Mouse (Mus musculus): ENCODE results near the gene Cenpw. TPM values are rescaled to one million over a fixed set of nuclear protein-coding genes. Genes with fewer than 3 reads are reported as not detected.

The Cenpw gene
- total and polyA plus RNA-seq, 3 experiments: 21.2 to 52.2 (median 21.5) TPM

- TF ChIP-seq SIN3A (IDR thresholded peaks at IDR 0.05; ENCODE audit: low read length): peak; percentile 99
Observed at GRCm38 (mm10) chr10:30199916-30200826, at the start of gene Cenpw (continued).

GRCm38 (mm10) chr10:30249654-30250053 lies 49.3 kb upstream of the Cenpw start:
- dilution Hi-C loops (cut with MboI; ENCODE audit: extremely low pct_ligation_motif_present, extremely low pct_unique_long_range_greater_than_20kb, low sequenced_read_pairs): no loop called here
- Histone ChIP-seq H3K27ac (ENCODE audit: insufficient read depth, low read depth) (no peak overlapping the region), H3K9me3 (replicated peaks; ENCODE audit: low read length) (no peaks in the 10 kb centered on the region), H3K27me3 (replicated peaks) (no peaks in the 10 kb centered on the region), H3K4me2 (ENCODE audit: insufficient read depth, low read depth, poor library complexity, severe bottlenecking) (no peak overlapping the region), H3K9ac (ENCODE audit: insufficient read depth, low read depth) (no peak overlapping the region), H3K4me1 (ENCODE audit: control insufficient read depth in 1 of 2, insufficient read depth in 2 of 2) (no peaks in the 10 kb centered on the region), H3K4me3 (replicated peaks in 1 of 3; ENCODE audit: low read depth in 2 of 3, low read length in 2 of 3, poor library complexity in 1 of 3) (no peak overlapping the region), H3K36me3 (replicated peaks in 1 of 2; ENCODE audit: control insufficient read depth in 1 of 2, insufficient read depth in 1 of 2, low read length in 1 of 2) (no peaks in the 10 kb centered on the region), H3K79me2 (replicated peaks; ENCODE audit: control insufficient read depth, extremely low read depth, insufficient read depth, poor library complexity, severe bottlenecking) (no peaks in the 10 kb centered on the region)
- in situ Hi-C loops (cut with MboI; ENCODE audit: low pct_ligation_motif_present, low pct_unique_long_range_greater_than_20kb, low sequenced_read_pairs): no loop called here
- no peak for DNase-seq (ENCODE audit: extremely low read depth)
- TF ChIP-seq RCOR1 (conservative IDR thresholded peaks at IDR 0.05; ENCODE audit: low read depth, low read length): no peak
- no peak for TF ChIP-seq NELFE (IDR thresholded peaks at IDR 0.05; ENCODE audit: low read depth, low read length)
- no peak for TF ChIP-seq PAX5 (IDR thresholded peaks at IDR 0.05; ENCODE audit: low read length)
- TF ChIP-seq ZNF384 (IDR thresholded peaks at IDR 0.05; ENCODE audit: low read depth, low read length): no peak
- no peak for TF ChIP-seq KAT2A (IDR thresholded peaks at IDR 0.05; ENCODE audit: insufficient replicate concordance, low read length)
- TF ChIP-seq POLR2AphosphoS2 (IDR thresholded peaks at IDR 0.05; ENCODE audit: low read depth, low read length): no peak
- TF ChIP-seq NRF1 (IDR thresholded peaks at IDR 0.05; ENCODE audit: low read depth, low read length): no peak
- TF ChIP-seq MAFK (IDR thresholded peaks at IDR 0.05; ENCODE audit: insufficient replicate concordance, low read length): no peak
- no peak for TF ChIP-seq MYC (IDR thresholded peaks at IDR 0.05; ENCODE audit: low read depth, low read length)
- TF ChIP-seq USF1 (IDR thresholded peaks at IDR 0.05; ENCODE audit: low read depth, low read length): no peak
- TF ChIP-seq TCF12 (IDR thresholded peaks at IDR 0.05; ENCODE audit: low read depth, low read length): no peak
- TF ChIP-seq MEF2A (IDR thresholded peaks at IDR 0.05; ENCODE audit: borderline replicate concordance, low read depth, low read length): no peak
- no peak for TF ChIP-seq MAZ (IDR thresholded peaks at IDR 0.05; ENCODE audit: low read depth, low read length)
- TF ChIP-seq CHD2 (IDR thresholded peaks at IDR 0.05; ENCODE audit: low read length): no peak
- TF ChIP-seq USF2 (conservative IDR thresholded peaks at IDR 0.05; ENCODE audit: low read depth, low read length): no peak
- TF ChIP-seq TBP (conservative IDR thresholded peaks at IDR 0.05; ENCODE audit: low read depth, low read length): no peak
- TF ChIP-seq POLR2A (IDR thresholded peaks at IDR 0.05; ENCODE audit: low read depth, low read length): no peak
